Mouse (Mus musculus): ENCODE results near the gene Gm11937.

- TF ChIP-seq CTCF (conservative IDR thresholded peaks at IDR 0.05; ENCODE audit: insufficient read depth, insufficient read length, low read depth, low read length) (no peak), POLR2A (IDR thresholded peaks at IDR 0.05; ENCODE audit: low read depth, low read length) (no peak)
These were observed 28.4 kb downstream of the Gm11937 start for GRCm38 (mm10) chr11:99581564-99581963.

All from kidney, adult 2 months (tissue).